Mouse (Mus musculus) megakaryocyte, embryonic 14.5 days (primary cell): ENCODE results near the gene Atp6v1e1. TPM values are rescaled to one million over a fixed set of nuclear protein-coding genes. Genes with fewer than 3 reads are reported as not detected.
A peak's percentile ranks its signal among the peaks of the same experiment; 100 is the strongest.
"Not testable (repeated sequence)": the region's sequence is repeated elsewhere in the genome, so short reads cannot be mapped to it uniquely, and the experiment has no call there.

Experiments
- H3K27me3 ChIP-seq: replicated peaks from 2 replicates; pipeline ENCODE3; 2012; ENCODE audit warnings: inconsistent platforms
- H3K36me3 ChIP-seq: replicated peaks from 2 replicates; pipeline ENCODE3; 2012; ENCODE audit warnings: low read length, inconsistent platforms, mixed read lengths
- H3K4me1 ChIP-seq: 2 replicates; pipeline ENCODE4 v1.6.1; 2012; ENCODE audit warnings: inconsistent platforms
- H3K4me3 ChIP-seq: replicated peaks from 2 replicates; pipeline ENCODE3; 2012; ENCODE audit warnings: moderate library complexity, mild to moderate bottlenecking, inconsistent platforms
- H3K9me3 ChIP-seq: 2 replicates; pipeline ENCODE4 v1.6.1; 2012; ENCODE audit warnings: inconsistent platforms
- FLI1 ChIP-seq: IDR thresholded peaks from 2 replicates; pipeline ENCODE4 v1.6.1; 2012; ENCODE audit warnings: low read length, inconsistent platforms, mixed read lengths
- GATA1 ChIP-seq: IDR thresholded peaks from 3 replicates; pipeline ENCODE4 v1.6.1; 2012; ENCODE audit warnings: mixed read lengths, low read length, inconsistent platforms, borderline replicate concordance
- polyA plus RNA-seq: library from polyadenylated mRNA; stranded (reverse); fragments of >175 nt; gene quantifications from 2 replicates; pipeline ENCODE4 v1.2.3, GENCODE M21; 2012; ENCODE audit warnings: low replicate concordance; ENCODE audit not compliant: insufficient read depth

Gene Atp6v1e1
- polyA plus RNA-seq, 1 experiment: 97.6 TPM

DNA sequence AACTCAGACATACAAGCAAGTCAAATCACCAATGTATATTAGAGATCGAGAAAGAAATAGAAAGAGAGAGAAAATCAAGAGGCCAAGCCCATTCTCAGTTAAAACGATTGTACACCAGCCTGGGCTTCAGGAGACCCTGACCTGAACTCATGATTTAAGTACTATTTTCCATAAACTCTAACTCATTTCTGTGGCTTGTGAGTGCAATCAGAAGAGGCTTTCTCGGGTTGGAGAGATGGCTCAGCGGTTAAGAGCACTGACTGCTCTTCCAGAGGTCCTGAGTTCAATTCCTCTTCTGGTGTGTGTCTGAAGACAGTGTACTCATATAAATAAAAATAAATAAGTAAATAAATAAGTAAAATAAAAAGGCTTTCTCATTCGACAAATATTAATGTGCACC, 878 bp downstream of the Atp6v1e1 start:
- no peaks in the 10 kb centered on the region for H3K27me3 ChIP-seq
- TF ChIP-seq FLI1 (no peak), GATA1 (no peak)
- H3K4me3 ChIP-seq: peak overlapping the region; percentile 97
- H3K36me3 ChIP-seq: peaks cover 27% of the 10 kb centered on the region
- H3K4me1 ChIP-seq: peaks cover 36% of the 10 kb centered on the region
- no peaks in the 10 kb centered on the region for H3K9me3 ChIP-seq

DNA sequence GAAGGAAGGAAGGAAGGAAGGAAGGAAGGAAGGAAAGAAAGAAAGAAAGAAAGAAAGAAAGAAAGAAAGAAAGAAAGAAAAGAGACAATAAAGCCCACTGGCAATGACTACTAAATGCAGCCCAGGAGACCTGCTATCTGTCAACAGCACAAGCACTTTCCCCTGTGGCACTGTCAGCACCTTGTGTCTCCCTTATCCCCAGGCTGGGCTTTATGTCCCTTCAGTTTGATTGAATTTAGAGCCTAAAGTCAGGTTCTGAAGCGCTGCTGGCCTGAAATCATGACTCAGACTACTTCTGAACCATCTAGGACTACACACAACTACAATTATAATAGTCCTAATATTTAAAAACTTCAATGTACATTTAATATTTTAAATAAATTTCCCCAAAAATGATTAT, 1.7 kb downstream of the Atp6v1e1 start:
- no peak for TF ChIP-seq GATA1
- TF ChIP-seq FLI1: no peak
- H3K4me3 ChIP-seq: peak overlapping the region; percentile 97
- H3K27me3 ChIP-seq: no peaks in the 10 kb centered on the region
- peaks cover 27% of the 10 kb centered on the region for H3K36me3 ChIP-seq
- H3K9me3 ChIP-seq: no peaks in the 10 kb centered on the region
- peaks cover 36% of the 10 kb centered on the region for H3K4me1 ChIP-seq

DNA sequence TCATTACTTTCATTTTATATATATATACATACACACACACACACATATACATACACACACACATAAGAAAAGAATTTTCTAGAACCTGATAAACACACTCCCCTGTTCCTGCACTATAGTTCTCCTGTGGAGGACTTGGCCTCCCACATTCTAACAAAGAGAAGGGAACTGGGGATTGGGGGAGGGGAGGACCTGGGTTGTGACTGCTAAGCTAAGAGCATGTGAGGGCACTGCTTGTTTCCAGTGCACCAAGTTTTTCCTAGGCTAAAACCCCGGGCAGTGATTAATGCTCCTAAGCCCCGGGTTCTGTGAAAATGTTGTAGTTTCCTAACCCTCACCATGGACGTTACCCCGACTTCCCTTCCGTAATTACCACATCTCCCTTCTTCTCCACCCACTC, 2.4 kb downstream of the Atp6v1e1 start:
- Histone ChIP-seq H3K9me3 (no peaks in the 10 kb centered on the region), H3K4me3 (peak overlapping the region; percentile 85), H3K4me1 (peaks cover 36% of the 10 kb centered on the region), H3K27me3 (no peaks in the 10 kb centered on the region), H3K36me3 (peaks cover 27% of the 10 kb centered on the region)
- TF ChIP-seq FLI1 (no peak), GATA1 (no peak)

DNA sequence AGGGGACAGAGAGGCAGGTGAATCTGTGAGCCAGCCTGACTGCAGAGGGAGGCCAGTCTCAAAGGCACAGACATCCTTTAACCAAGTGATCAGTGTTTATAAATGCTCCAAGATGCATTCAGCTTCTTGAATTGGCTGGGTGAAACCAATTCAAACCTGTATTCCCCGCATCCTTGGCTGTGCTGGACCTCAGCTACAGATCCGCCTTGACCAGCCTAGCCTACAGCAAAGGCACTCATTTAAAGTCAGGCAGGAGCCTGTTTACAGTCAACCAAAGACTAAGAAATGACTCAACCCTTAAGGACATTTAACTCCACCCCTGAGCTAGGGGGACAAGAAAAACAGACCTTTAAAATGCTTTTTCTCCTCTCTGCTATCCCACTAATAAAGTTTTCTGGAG, 3.3 kb downstream of the Atp6v1e1 start:
- Histone ChIP-seq H3K9me3 (no peaks in the 10 kb centered on the region), H3K4me3 (peak overlapping the region; percentile 72), H3K36me3 (peaks cover 27% of the 10 kb centered on the region), H3K4me1 (peaks cover 36% of the 10 kb centered on the region), H3K27me3 (no peaks in the 10 kb centered on the region)
- TF ChIP-seq GATA1 (no peak), FLI1 (no peak)

DNA sequence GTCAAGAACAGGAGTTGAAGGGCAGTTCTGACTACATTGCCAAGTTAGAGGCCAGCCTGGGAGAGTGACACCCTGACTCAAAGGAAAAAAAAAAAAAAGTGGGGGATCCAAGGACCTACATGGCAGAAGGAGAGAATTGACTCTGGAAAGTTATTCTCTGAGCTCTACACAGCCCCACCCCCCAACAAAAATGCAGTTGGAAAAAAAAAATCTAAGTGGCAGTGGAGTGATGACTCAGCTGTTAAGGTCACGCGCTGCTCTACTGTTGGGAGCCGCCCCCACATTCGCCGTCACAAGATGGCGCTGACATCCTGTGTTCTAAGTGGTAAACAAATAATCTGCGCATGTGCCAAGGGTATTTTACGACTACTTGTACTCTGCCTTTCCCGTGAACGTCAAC, 10.6 kb downstream of the Atp6v1e1 start:
- not testable (repeated sequence) for H3K9me3 ChIP-seq, H3K4me3 ChIP-seq, H3K27me3 ChIP-seq
- H3K36me3 ChIP-seq: peaks cover 48% of the 10 kb centered on the region
- H3K4me1 ChIP-seq: peaks cover 15% of the 10 kb centered on the region

DNA sequence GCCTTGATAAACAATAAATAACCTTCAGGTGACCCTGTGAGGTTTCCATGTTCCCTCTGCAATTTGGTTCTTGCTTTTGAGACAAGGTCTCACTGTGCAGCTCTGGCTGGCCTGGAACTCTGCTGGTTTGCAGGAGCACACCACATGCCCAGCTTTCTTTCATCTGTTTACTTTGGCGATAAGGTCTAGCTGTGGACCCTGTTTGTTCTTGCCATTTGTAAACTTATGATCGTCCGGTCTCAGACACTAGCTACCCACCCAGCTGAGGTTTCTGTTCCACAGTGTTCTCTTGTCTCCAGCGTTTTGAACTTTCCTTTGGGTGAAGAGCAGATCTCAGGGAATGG, 14.9 kb downstream of the Atp6v1e1 start:
- H3K36me3 ChIP-seq: peaks cover 90% of the 10 kb centered on the region

DNA sequence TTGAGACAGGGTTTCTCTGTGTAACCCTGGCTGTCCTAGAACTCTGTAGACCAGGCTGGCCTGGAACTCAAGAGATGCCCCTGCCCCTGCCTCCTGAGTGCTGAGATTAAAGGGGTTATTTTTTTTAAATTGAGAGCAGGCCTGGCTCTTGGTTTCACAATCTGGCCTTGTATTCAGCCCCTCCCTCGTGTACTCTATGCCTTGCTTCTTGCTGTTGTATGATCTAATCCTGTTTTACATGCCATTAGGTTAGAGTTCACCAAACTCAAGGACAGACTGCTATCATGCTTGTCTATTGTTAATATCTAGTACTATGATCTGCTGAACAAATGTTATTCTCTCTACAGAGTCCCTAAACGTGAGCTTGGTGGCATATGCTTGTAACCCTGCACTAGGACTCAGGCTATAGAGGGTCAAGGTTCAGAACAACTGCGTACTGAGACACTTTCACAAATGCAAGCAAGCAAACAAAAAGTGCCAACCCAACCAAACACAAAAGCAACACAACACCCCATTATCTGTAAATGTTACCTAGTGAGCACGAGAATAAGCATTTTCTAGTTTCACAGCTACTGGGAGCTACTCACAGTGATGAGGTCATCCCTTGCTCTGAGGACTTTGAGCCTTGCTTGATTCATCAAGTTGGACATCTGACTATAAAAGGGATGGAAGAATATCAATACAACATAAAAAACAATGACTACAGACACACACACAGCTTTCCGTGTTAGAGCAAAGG, 15.4 kb downstream of the Atp6v1e1 start:
- Histone ChIP-seq H3K9me3 (no peaks in the 10 kb centered on the region), H3K4me3 (no peak overlapping the region), H3K27me3 (no peaks in the 10 kb centered on the region), H3K4me1 (peaks cover 15% of the 10 kb centered on the region), H3K36me3 (peaks cover 96% of the 10 kb centered on the region)
- TF ChIP-seq GATA1: no peak
- TF ChIP-seq FLI1: no peak

More for the DNA sequence above, 14.9 kb downstream of the Atp6v1e1 start:
- Histone ChIP-seq H3K9me3 (no peaks in the 10 kb centered on the region), H3K27me3 (no peaks in the 10 kb centered on the region), H3K4me1 (peaks cover 15% of the 10 kb centered on the region), H3K4me3 (no peak overlapping the region)
- TF ChIP-seq FLI1 (no peak), GATA1 (no peak)

DNA sequence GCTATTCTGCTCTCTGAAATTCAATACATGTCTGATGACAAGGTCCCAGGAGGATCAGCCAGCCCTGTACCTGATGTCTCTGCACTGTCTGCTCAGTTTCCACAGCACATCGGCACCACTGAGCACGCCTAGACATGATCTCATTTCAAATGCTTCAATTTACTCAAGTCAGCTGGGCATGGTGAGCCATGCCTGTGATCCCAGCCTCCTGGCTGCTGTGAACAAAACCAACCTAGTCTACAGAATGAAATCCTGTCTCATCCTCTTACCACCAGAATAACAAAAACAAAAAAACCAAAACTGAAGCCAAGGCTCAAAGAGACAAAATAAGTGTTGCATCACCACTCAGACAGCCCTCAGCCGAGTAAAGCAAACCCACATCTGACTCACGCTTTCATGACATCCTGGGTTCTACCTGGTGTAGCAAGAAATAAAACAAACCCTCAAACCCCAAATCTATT, 23.0 kb downstream of the Atp6v1e1 start:
- Histone ChIP-seq H3K4me3 (no peak overlapping the region), H3K4me1 (peaks cover 58% of the 10 kb centered on the region), H3K36me3 (peaks cover 99% of the 10 kb centered on the region), H3K9me3 (no peaks in the 10 kb centered on the region), H3K27me3 (no peaks in the 10 kb centered on the region)
- TF ChIP-seq FLI1: no peak
- no peak for TF ChIP-seq GATA1

DNA sequence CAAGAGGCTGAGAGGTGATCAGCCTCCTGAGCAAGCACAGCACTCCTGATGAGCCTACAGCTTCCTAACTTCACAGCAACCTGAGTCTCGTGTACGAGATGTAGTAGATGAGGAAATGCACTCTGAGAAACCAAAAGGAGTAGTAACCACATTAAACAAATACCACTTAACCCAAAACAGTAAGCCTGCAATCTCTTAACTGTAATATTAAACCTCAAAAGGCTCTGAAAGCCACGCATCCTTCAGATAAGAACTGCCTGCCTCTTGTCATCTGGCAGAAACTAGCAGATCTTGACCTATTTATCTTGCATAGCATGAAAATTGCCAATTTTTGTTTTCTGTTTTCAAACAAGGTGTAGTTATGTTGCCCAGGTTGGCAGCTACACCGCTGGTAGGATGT, 23.7 kb downstream of the Atp6v1e1 start:
- H3K4me3 ChIP-seq: no peak overlapping the region
- no peaks in the 10 kb centered on the region for H3K9me3 ChIP-seq
- H3K4me1 ChIP-seq: peaks cover 65% of the 10 kb centered on the region
- no peak for TF ChIP-seq GATA1
- TF ChIP-seq FLI1: no peak
- no peaks in the 10 kb centered on the region for H3K27me3 ChIP-seq
- peaks cover 99% of the 10 kb centered on the region for H3K36me3 ChIP-seq

DNA sequence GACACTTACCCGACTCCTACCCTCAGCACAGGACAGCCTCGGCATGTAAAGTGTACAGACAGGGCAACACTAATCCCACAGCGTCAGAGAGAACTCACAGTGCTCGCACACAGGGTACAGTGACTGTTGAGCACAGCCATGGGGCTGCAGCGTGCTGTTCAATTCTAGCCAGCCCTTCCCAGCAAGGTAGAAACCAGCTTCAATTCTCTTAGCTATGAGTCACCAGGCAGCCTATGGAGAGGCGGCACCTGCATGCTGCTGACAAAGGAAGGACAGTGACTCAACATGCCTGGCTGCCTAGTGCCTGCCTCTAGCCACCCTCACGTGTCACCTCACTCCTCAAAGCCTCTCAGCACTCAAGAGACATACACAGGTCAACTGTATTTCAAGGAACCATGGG, 24.6 kb downstream of the Atp6v1e1 start:
- Histone ChIP-seq H3K4me3 (peak overlapping the region; percentile 35), H3K4me1 (peaks cover 74% of the 10 kb centered on the region), H3K9me3 (no peaks in the 10 kb centered on the region), H3K36me3 (peaks cover 99% of the 10 kb centered on the region), H3K27me3 (no peaks in the 10 kb centered on the region)
- TF ChIP-seq FLI1 (no peak), GATA1 (no peak)

DNA sequence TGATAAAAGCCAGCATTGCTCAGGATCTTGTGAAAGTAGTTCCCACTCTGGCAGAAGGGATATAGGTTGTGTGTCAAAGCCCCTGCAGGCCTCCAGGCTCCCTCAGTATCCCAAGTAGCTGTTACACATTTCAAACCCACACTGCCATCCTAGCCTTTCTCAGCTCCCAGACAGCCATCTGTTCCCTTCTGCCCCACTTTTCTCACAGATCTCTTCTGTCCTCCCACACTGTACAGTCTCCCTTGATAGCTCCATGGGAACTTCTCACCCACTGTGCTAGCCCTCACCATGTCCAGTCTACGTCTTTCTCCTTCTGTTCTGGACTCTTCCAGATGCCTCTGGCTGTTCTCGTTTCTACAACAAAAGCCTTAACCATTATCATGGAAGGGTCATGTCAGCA, 26.5 kb downstream of the Atp6v1e1 start:
- H3K4me3 ChIP-seq: peak overlapping the region; percentile 21
- TF ChIP-seq FLI1: no peak
- TF ChIP-seq GATA1: no peak
- peaks cover 92% of the 10 kb centered on the region for H3K4me1 ChIP-seq
- H3K27me3 ChIP-seq: no peaks in the 10 kb centered on the region
- no peaks in the 10 kb centered on the region for H3K9me3 ChIP-seq
- H3K36me3 ChIP-seq: peaks cover 99% of the 10 kb centered on the region
